Mouse (Mus musculus) midbrain, embryonic 12.5 days (tissue): ENCODE results near the gene Tbcb. TPM values are rescaled to one million over a fixed set of nuclear protein-coding genes. Genes with fewer than 3 reads are reported as not detected.

Experiments
- ATAC-seq: fragments of 200-750 bp; cut with Nextera tagmentation; 2 replicates; pipeline ENCODE4 v1.8.0; 2017; ENCODE audit warnings: low read depth, moderate TSS enrichment, moderate library complexity; ENCODE audit not compliant: low FRiP score
- H3K27ac ChIP-seq: fragments of 300-500 bp; sonication (generic); replicated peaks from 2 replicates; pipeline ENCODE4 v1.5.1; 2016; ENCODE audit warnings: mild to moderate bottlenecking
- H3K27me3 ChIP-seq: fragments of 300-500 bp; sonication (generic); 2 replicates; pipeline ENCODE4 v1.6.1; 2016; ENCODE audit warnings: mild to moderate bottlenecking
- H3K36me3 ChIP-seq: fragments of 300-500 bp; sonication (generic); 2 replicates; pipeline ENCODE4 v1.6.1; 2016
- H3K4me1 ChIP-seq: fragments of 300-500 bp; sonication (generic); 2 replicates; pipeline ENCODE4 v1.6.1; 2016
- H3K4me2 ChIP-seq: fragments of 300-500 bp; sonication (generic); replicated peaks from 2 replicates; pipeline ENCODE4 v1.6.1; 2016; ENCODE audit warnings: mild to moderate bottlenecking, moderate library complexity
- H3K4me3 ChIP-seq: fragments of 300-500 bp; sonication (generic); 2 replicates; pipeline ENCODE4 v1.5.1; 2016; ENCODE audit warnings: mild to moderate bottlenecking
- H3K9ac ChIP-seq: fragments of 300-500 bp; sonication (generic); replicated peaks from 2 replicates; pipeline ENCODE4 v1.6.1; 2016; ENCODE audit warnings: mild to moderate bottlenecking, moderate library complexity
- H3K9me3 ChIP-seq: fragments of 300-500 bp; sonication (generic); 2 replicates; pipeline ENCODE4 v1.6.1; 2016; ENCODE audit warnings: mild to moderate bottlenecking
- WGBS: fragments of 180-500 bp; shearing (Covaris S2); methylation state at CpG from one replicate; pipeline ENCODE4 v1.1.7; 2016; 5-methylcytosine and 5-hydroxymethylcytosine counted together
- polyA plus RNA-seq: library from polyadenylated mRNA; unstranded; fragments of >200 nt; fragmentation: Nextera tagmentation; extraction: Ambion mirVana; gene quantifications from 2 replicates; pipeline ENCODE4 v1.2.1, GENCODE M21; 2016

The Tbcb gene
- polyA plus RNA-seq = 257 and 259 TPM in 2 replicates

- Histone ChIP-seq H3K4me2 (peak within 1 kb of the TSS; percentile 70), H3K9ac (peak within 1 kb of the TSS; percentile 80), H3K4me1 (peaks cover 17% of the 10 kb centered on the region), H3K27ac (peak within 1 kb of the TSS; percentile 97), H3K36me3 (peaks cover 40% of the 10 kb centered on the region), H3K4me3 (peak within 1 kb of the TSS; percentile 74), H3K27me3 (no peaks in the 10 kb centered on the region), H3K9me3 (no peaks in the 10 kb centered on the region)
- under 1% methylated on average over 67 of the region's 67 CpGs for WGBS
- ATAC-seq = peak; percentile 94
Observed at GRCm38 (mm10) chr7:30231669-30232454, at the start of gene Tbcb, which contains the start of gene Polr2i. Gene Tbcb (minus strand): TSS chr7:30232272. Gene Polr2i (plus strand): TSS chr7:30231948.

- no peak overlapping the region for H3K4me3 ChIP-seq
- H3K4me2 ChIP-seq = no peak overlapping the region
- no peaks in the 10 kb centered on the region for H3K36me3 ChIP-seq
- H3K27ac ChIP-seq = peak overlapping the region; percentile 97; the same call in 1 of the 2 replicates
- WGBS = 78% methylated on average over 4 of the region's 4 CpGs
- peaks cover 13% of the 10 kb centered on the region for H3K4me1 ChIP-seq
- H3K9ac ChIP-seq = no peak overlapping the region
- H3K27me3 ChIP-seq = 0 out of 2 replicates have a peak, but pooled peaks cover 5% of the 10 kb centered on the region
- no peaks in the 10 kb centered on the region for H3K9me3 ChIP-seq
- ATAC-seq = no peak
Observed at GRCm38 (mm10) chr7:30281522-30281921, 49.5 kb upstream of the Tbcb start.

GRCm38 (mm10) chr7:30280670-30281138, 48.6 kb upstream of the Tbcb start:
- Histone ChIP-seq H3K9ac (peak overlapping the region; percentile 58), H3K36me3 (no peaks in the 10 kb centered on the region), H3K27me3 (no peaks in the 10 kb centered on the region), H3K27ac (peak overlapping the region; percentile 97), H3K9me3 (no peaks in the 10 kb centered on the region), H3K4me1 (peaks cover 13% of the 10 kb centered on the region), H3K4me3 (peak overlapping the region; percentile 65), H3K4me2 (peak overlapping the region; percentile 84)
- WGBS = under 1% methylated on average over 20 of the region's 20 CpGs
- ATAC-seq = peak; percentile 82

- WGBS = 0% methylated on average over 49 of the region's 49 CpGs
- Histone ChIP-seq H3K36me3 (no peaks in the 10 kb centered on the region), H3K9ac (peak within 1 kb of the TSS; percentile 58), H3K27me3 (no peaks in the 10 kb centered on the region), H3K9me3 (no peaks in the 10 kb centered on the region), H3K27ac (peak within 1 kb of the TSS; percentile 97), H3K4me1 (peaks cover 13% of the 10 kb centered on the region), H3K4me2 (peak within 1 kb of the TSS; percentile 84), H3K4me3 (peak within 1 kb of the TSS; percentile 65)
- peak; percentile 95 for ATAC-seq
Observed at GRCm38 (mm10) chr7:30279951-30280669, 48.0 kb upstream of the Tbcb start, which contains the start of the genes Thap8 and Wdr62. Gene Thap8 (plus strand): TSS chr7:30280094. Gene Wdr62 (minus strand): TSS chr7:30280419.

GRCm38 (mm10) chr7:30279536-30279935, 47.5 kb upstream of the Tbcb start:
- Histone ChIP-seq H3K4me3 (peak overlapping the region; percentile 65), H3K27me3 (no peaks in the 10 kb centered on the region), H3K9me3 (no peaks in the 10 kb centered on the region), H3K9ac (peak overlapping the region; percentile 55), H3K36me3 (no peaks in the 10 kb centered on the region), H3K27ac (peak overlapping the region; percentile 97; the same call in 1 of the 2 replicates), H3K4me1 (peaks cover 13% of the 10 kb centered on the region), H3K4me2 (peak overlapping the region; percentile 84)
- ATAC-seq = peak; percentile 16; the same call in 1 of the 2 replicates
- 0% methylated on average over 6 of the region's 6 CpGs for WGBS

- peak overlapping the region; percentile 65; the same call in 1 of the 2 replicates for H3K4me3 ChIP-seq
- no peaks in the 10 kb centered on the region for H3K9me3 ChIP-seq
- H3K4me1 ChIP-seq = peaks cover 13% of the 10 kb centered on the region
- peak overlapping the region; percentile 55; the same call in 1 of the 2 replicates for H3K9ac ChIP-seq
- H3K27me3 ChIP-seq = no peaks in the 10 kb centered on the region
- H3K4me2 ChIP-seq = peak overlapping the region; percentile 84
- ATAC-seq = no peak
- H3K27ac ChIP-seq = no peak overlapping the region
- 67% methylated on average over 2 of the region's 2 CpGs for WGBS
- H3K36me3 ChIP-seq = no peaks in the 10 kb centered on the region
Observed at GRCm38 (mm10) chr7:30278911-30279310, 46.8 kb upstream of the Tbcb start.

- H3K9ac ChIP-seq = no peak overlapping the region
- 88% methylated on average over 6 of the region's 6 CpGs for WGBS
- ATAC-seq = no peak
Observed at GRCm38 (mm10) chr7:30274383-30274782, 42.3 kb upstream of the Tbcb start.

GRCm38 (mm10) chr7:30269641-30270040, 37.6 kb upstream of the Tbcb start:
- Histone ChIP-seq H3K27me3 (no peaks in the 10 kb centered on the region), H3K27ac (no peak overlapping the region), H3K4me3 (no peak overlapping the region), H3K4me1 (no peaks in the 10 kb centered on the region), H3K4me2 (no peak overlapping the region), H3K36me3 (peaks cover 26% of the 10 kb centered on the region), H3K9ac (no peak overlapping the region), H3K9me3 (no peaks in the 10 kb centered on the region)
- WGBS = 88% methylated on average over 4 of the region's 4 CpGs
- ATAC-seq = no peak

More at GRCm38 (mm10) chr7:30274383-30274782, 42.3 kb upstream of the Tbcb start:
- Histone ChIP-seq H3K4me3 (no peak overlapping the region), H3K27ac (no peak overlapping the region), H3K4me1 (peaks cover 4% of the 10 kb centered on the region), H3K27me3 (no peaks in the 10 kb centered on the region), H3K9me3 (no peaks in the 10 kb centered on the region), H3K36me3 (peaks cover 15% of the 10 kb centered on the region; the same call in 1 of the 2 replicates), H3K4me2 (no peak overlapping the region)

GRCm38 (mm10) chr7:30266780-30267179, 34.7 kb upstream of the Tbcb start:
- H3K36me3 ChIP-seq = peaks cover 30% of the 10 kb centered on the region
- H3K9ac ChIP-seq = no peak overlapping the region
- H3K4me3 ChIP-seq = no peak overlapping the region
- 84% methylated on average over 3 of the region's 3 CpGs for WGBS
- H3K9me3 ChIP-seq = no peaks in the 10 kb centered on the region
- no peak overlapping the region for H3K4me2 ChIP-seq
- no peak overlapping the region for H3K27ac ChIP-seq
- no peaks in the 10 kb centered on the region for H3K27me3 ChIP-seq
- no peak for ATAC-seq
- H3K4me1 ChIP-seq = no peaks in the 10 kb centered on the region

- Histone ChIP-seq H3K9ac (no peak overlapping the region), H3K36me3 (peaks cover 29% of the 10 kb centered on the region), H3K9me3 (no peaks in the 10 kb centered on the region), H3K4me1 (no peaks in the 10 kb centered on the region), H3K4me3 (no peak overlapping the region), H3K4me2 (no peak overlapping the region), H3K27ac (no peak overlapping the region), H3K27me3 (no peaks in the 10 kb centered on the region)
- no peak for ATAC-seq
- 92% methylated on average over 7 of the region's 7 CpGs for WGBS
Observed at GRCm38 (mm10) chr7:30265935-30266334, 33.9 kb upstream of the Tbcb start.

- WGBS = 93% methylated on average over 5 of the region's 5 CpGs
- Histone ChIP-seq H3K36me3 (peaks cover 31% of the 10 kb centered on the region), H3K4me2 (no peak overlapping the region), H3K27ac (no peak overlapping the region), H3K4me1 (no peaks in the 10 kb centered on the region), H3K4me3 (no peak overlapping the region), H3K9ac (no peak overlapping the region), H3K9me3 (no peaks in the 10 kb centered on the region), H3K27me3 (no peaks in the 10 kb centered on the region)
- no peak for ATAC-seq
Observed at GRCm38 (mm10) chr7:30265531-30265930, 33.5 kb upstream of the Tbcb start.

GRCm38 (mm10) chr7:30265041-30265440, 33.0 kb upstream of the Tbcb start:
- peaks cover 26% of the 10 kb centered on the region for H3K36me3 ChIP-seq
- no peak for ATAC-seq

More at GRCm38 (mm10) chr7:30265041-30265440, 33.0 kb upstream of the Tbcb start:
- no peak overlapping the region for H3K9ac ChIP-seq
- no peaks in the 10 kb centered on the region for H3K4me1 ChIP-seq
- no peak overlapping the region for H3K4me2 ChIP-seq
- no peaks in the 10 kb centered on the region for H3K9me3 ChIP-seq
- no peak overlapping the region for H3K4me3 ChIP-seq
- WGBS = 87% methylated on average over 2 of the region's 2 CpGs
- H3K27ac ChIP-seq = no peak overlapping the region
- H3K27me3 ChIP-seq = no peaks in the 10 kb centered on the region
